Mouse (Mus musculus) stomach, postnatal 0 days (tissue): Measurements from ENCODE around the gene Caln1. TPM values are rescaled to one million over a fixed set of nuclear protein-coding genes. Genes with fewer than 3 reads are reported as not detected.

ENCODE experiments used
- ATAC-seq: fragments of 200-750 bp; cut with Nextera tagmentation; 2 replicates; pipeline ENCODE4 v1.8.0; 2017; ENCODE audit not compliant: low FRiP score, low TSS enrichment
- DNase-seq: peaks from one replicate; pipeline ENCODE4 v3.0.0-alpha.2; 2016; ENCODE audit warnings: low spot score
- H3K27ac ChIP-seq: fragments of 300-500 bp; sonication (generic); replicated peaks from 2 replicates; pipeline ENCODE4 v1.5.1; 2014; ENCODE audit warnings: mild to moderate bottlenecking, control low read depth
- H3K27me3 ChIP-seq: fragments of 300-500 bp; sonication (generic); 2 replicates; pipeline ENCODE4 v1.6.1; 2014; ENCODE audit warnings: low read length; ENCODE audit not compliant: control insufficient read depth, insufficient read depth
- H3K36me3 ChIP-seq: fragments of 300-500 bp; sonication (generic); 2 replicates; pipeline ENCODE4 v1.6.1; 2014; ENCODE audit warnings: low read length, mixed read lengths; ENCODE audit not compliant: control insufficient read depth, insufficient read depth
- H3K4me1 ChIP-seq: fragments of 300-500 bp; sonication (generic); replicated peaks from 2 replicates; pipeline ENCODE4 v1.6.1; 2014; ENCODE audit warnings: antibody characterized with exemption; ENCODE audit not compliant: control insufficient read depth, insufficient read depth
- H3K4me2 ChIP-seq: fragments of 300-500 bp; sonication (generic); replicated peaks from 2 replicates; pipeline ENCODE4 v1.6.1; 2014; ENCODE audit warnings: low read depth, mild to moderate bottlenecking, control low read depth, moderate library complexity
- H3K4me3 ChIP-seq: fragments of 300-500 bp; sonication (generic); 2 replicates; pipeline ENCODE4 v1.5.1; 2014; ENCODE audit warnings: low read depth, low read length, control low read depth
- H3K9ac ChIP-seq: fragments of 300-500 bp; sonication (generic); 2 replicates; pipeline ENCODE4 v1.6.1; 2014; ENCODE audit warnings: mild to moderate bottlenecking, low read length, control low read depth, mixed read lengths
- H3K9me3 ChIP-seq: fragments of 300-500 bp; sonication (generic); 2 replicates; pipeline ENCODE4 v1.6.1; 2016; ENCODE audit warnings: low read length; ENCODE audit not compliant: control insufficient read depth
- CTCF ChIP-seq: IDR thresholded peaks from 2 replicates; pipeline ENCODE4 v1.5.1; 2016; ENCODE audit warnings: antibody characterized with exemption, low read depth, mild to moderate bottlenecking, moderate library complexity
- EP300 ChIP-seq: optimal IDR thresholded peaks from 2 replicates; pipeline ENCODE3; 2016; ENCODE audit warnings: antibody characterized with exemption
- WGBS: fragments of 180-500 bp; shearing (Covaris S2); extraction: QIAGEN DNeasy Blood & Tissue Kit; methylation state at CpG from one replicate; pipeline ENCODE4 v1.1.7; 2014; 5-methylcytosine and 5-hydroxymethylcytosine counted together
- polyA plus RNA-seq: library from polyadenylated mRNA; unstranded; fragments of >200 nt; fragmentation: Nextera tagmentation; extraction: Ambion mirVana; gene quantifications from 2 replicates; pipeline ENCODE4 v1.2.1, GENCODE M21; 2015

Gene Caln1
- polyA plus RNA-seq, 1 experiment from 2014 or later, result 0.11 TPM

GRCm38 (mm10) chr5:130691349-130691748 lies 322.1 kb downstream of the Caln1 start:
- Histone ChIP-seq H3K4me1 (no peaks in the 10 kb centered on the region), H3K9me3 (no peaks in the 10 kb centered on the region), H3K36me3 (no peaks in the 10 kb centered on the region), H3K4me3 (no peak overlapping the region), H3K9ac (no peak overlapping the region), H3K4me2 (no peak overlapping the region), H3K27me3 (no peaks in the 10 kb centered on the region), H3K27ac (no peak overlapping the region)
- DNase-seq, result no peak
- no peak for ATAC-seq
- TF ChIP-seq EP300, result no peak
- TF ChIP-seq CTCF, result no peak
- WGBS, result 51% methylated on average over 3 of the region's 3 CpGs

GRCm38 (mm10) chr5:130699476-130699875 lies 330.2 kb downstream of the Caln1 start:
- no peaks in the 10 kb centered on the region for H3K4me1 ChIP-seq
- no peak overlapping the region for H3K4me2 ChIP-seq
- ATAC-seq, result no peak
- H3K4me3 ChIP-seq, result no peak overlapping the region
- no peaks in the 10 kb centered on the region for H3K36me3 ChIP-seq
- WGBS, result 90% methylated on average over 4 of the region's 4 CpGs
- H3K9me3 ChIP-seq, result no peaks in the 10 kb centered on the region
- DNase-seq, result no peak
- H3K27ac ChIP-seq, result no peak overlapping the region
- H3K27me3 ChIP-seq, result no peaks in the 10 kb centered on the region
- TF ChIP-seq EP300 (no peak), CTCF (no peak)
- H3K9ac ChIP-seq, result no peak overlapping the region

- no peak overlapping the region for H3K9ac ChIP-seq
- 84% methylated on average over 6 of the region's 6 CpGs for WGBS
- no peaks in the 10 kb centered on the region for H3K27me3 ChIP-seq
- no peak overlapping the region for H3K4me3 ChIP-seq
- H3K4me1 ChIP-seq, result no peaks in the 10 kb centered on the region
- no peak overlapping the region for H3K27ac ChIP-seq
- DNase-seq (no peak), ATAC-seq (no peak)
- no peak for TF ChIP-seq EP300
- no peak for TF ChIP-seq CTCF
- no peak overlapping the region for H3K4me2 ChIP-seq
- H3K9me3 ChIP-seq, result no peaks in the 10 kb centered on the region
- H3K36me3 ChIP-seq, result no peaks in the 10 kb centered on the region
Observed at GRCm38 (mm10) chr5:130701777-130702176, 332.5 kb downstream of the Caln1 start.

- no peak overlapping the region for H3K4me3 ChIP-seq
- no peaks in the 10 kb centered on the region for H3K27me3 ChIP-seq
- WGBS, result 51% methylated on average over 4 of the region's 4 CpGs
- H3K9me3 ChIP-seq, result no peaks in the 10 kb centered on the region
- TF ChIP-seq EP300 (no peak), CTCF (no peak)
- no peaks in the 10 kb centered on the region for H3K36me3 ChIP-seq
- ATAC-seq (no peak), DNase-seq (no peak)
- H3K4me2 ChIP-seq, result no peak overlapping the region
- no peaks in the 10 kb centered on the region for H3K4me1 ChIP-seq
- H3K27ac ChIP-seq, result no peak overlapping the region
- H3K9ac ChIP-seq, result no peak overlapping the region
Observed at GRCm38 (mm10) chr5:130702361-130702760, 333.1 kb downstream of the Caln1 start.

GRCm38 (mm10) chr5:130704866-130705265 lies 335.6 kb downstream of the Caln1 start:
- H3K9me3 ChIP-seq, result no peaks in the 10 kb centered on the region
- H3K4me2 ChIP-seq, result no peak overlapping the region
- 85% methylated on average over 4 of the region's 4 CpGs for WGBS
- H3K4me1 ChIP-seq, result no peaks in the 10 kb centered on the region
- DNase-seq (no peak), ATAC-seq (no peak)
- no peak for TF ChIP-seq CTCF
- TF ChIP-seq EP300, result no peak
- H3K27me3 ChIP-seq, result no peaks in the 10 kb centered on the region
- H3K9ac ChIP-seq, result no peak overlapping the region
- H3K36me3 ChIP-seq, result no peaks in the 10 kb centered on the region
- H3K27ac ChIP-seq, result no peak overlapping the region
- no peak overlapping the region for H3K4me3 ChIP-seq

- Histone ChIP-seq H3K4me3 (no peak overlapping the region), H3K4me1 (no peaks in the 10 kb centered on the region), H3K27ac (no peak overlapping the region), H3K36me3 (no peaks in the 10 kb centered on the region), H3K9me3 (no peaks in the 10 kb centered on the region), H3K4me2 (no peak overlapping the region), H3K9ac (no peak overlapping the region), H3K27me3 (no peaks in the 10 kb centered on the region)
- no peak for DNase-seq
- no peak for ATAC-seq
- WGBS, result 51% methylated on average over 6 of the region's 6 CpGs
- no peak for TF ChIP-seq EP300
- TF ChIP-seq CTCF, result no peak
Observed at GRCm38 (mm10) chr5:130706202-130706855, 337.1 kb downstream of the Caln1 start.
